Mouse (Mus musculus) granulocyte monocyte progenitor cell, adult 5-6 weeks (primary cell): ENCODE results near the gene Defa35. TPM values are rescaled to one million over a fixed set of nuclear protein-coding genes. Genes with fewer than 3 reads are reported as not detected.
"Not testable (repeated sequence)": the region's sequence is repeated elsewhere in the genome, so short reads cannot be mapped to it uniquely, and the experiment has no call there.

Experiments used
- ATAC-seq: replicated peaks from 2 replicates; pipeline ENCODE4 v1.8.0; 2016; ENCODE audit warnings: mild to moderate bottlenecking, moderate TSS enrichment, inconsistent platforms; ENCODE audit not compliant: poor library complexity, severe bottlenecking
- total RNA-seq, 2 experiments: library from RNA; stranded (forward) in 1 of 2; stranded (reverse) in 1 of 2; fragments of 200-712, 200-1000 nt in 1 of 2; fragments of >200 nt in 1 of 2; fragmentation: Nextera tagmentation in 1 of 2; gene quantifications; 2 replicates each; pipeline ENCODE4 v1.2.3; 2014 to 2017

The Defa35 gene
- not detected in 2 replicates for total RNA-seq (2014; fragmentation: Nextera tagmentation)
- total RNA-seq (2017): not detected in 2 replicates

DNA sequence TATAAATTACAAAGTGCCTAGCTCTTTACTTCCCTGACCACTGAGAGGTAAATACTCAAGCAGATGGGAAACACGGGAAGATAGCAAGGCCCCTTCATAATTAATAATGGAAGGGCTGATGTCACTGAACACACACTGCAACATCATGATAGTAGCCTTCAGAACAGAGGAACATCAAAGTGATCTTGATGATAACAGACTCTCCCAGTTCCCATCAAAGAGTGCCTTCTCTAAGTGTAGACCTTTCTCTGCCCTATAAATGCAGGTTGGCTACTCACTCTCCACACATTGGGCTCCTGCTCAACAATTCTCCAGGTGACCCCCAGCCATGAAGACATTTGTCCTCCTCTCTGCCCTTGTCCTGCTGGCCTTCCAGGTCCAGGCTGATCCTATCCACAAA lies at the start of gene Defa35:
Defa35 (plus strand) TSS at position 301 of the 400 bp plus-strand sequence.
- ATAC-seq: not testable (repeated sequence)

DNA sequence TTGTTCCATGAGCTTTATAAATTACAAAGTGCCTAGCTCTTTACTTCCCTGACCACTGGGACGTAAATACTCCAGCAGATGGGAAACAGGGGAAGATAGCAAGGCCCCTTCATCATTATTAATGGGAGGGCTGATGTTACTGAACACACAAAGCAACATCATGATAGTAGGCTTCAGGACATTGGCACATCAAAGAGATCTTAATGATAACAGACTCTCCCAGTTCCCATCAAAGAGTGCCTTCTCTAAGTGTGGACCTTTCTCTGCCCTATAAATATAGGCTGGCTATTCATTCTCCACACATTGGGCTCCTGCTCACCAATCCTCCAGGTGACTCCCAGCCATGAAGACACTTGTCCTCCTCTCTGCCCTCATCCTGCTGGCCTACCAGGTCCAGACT lies 39.6 kb upstream of the Defa35 start, which contains the start of gene Defa21:
Defa21 (plus strand) TSS at position 301 of the 400 bp plus-strand sequence.
- ATAC-seq: not testable (repeated sequence)

DNA sequence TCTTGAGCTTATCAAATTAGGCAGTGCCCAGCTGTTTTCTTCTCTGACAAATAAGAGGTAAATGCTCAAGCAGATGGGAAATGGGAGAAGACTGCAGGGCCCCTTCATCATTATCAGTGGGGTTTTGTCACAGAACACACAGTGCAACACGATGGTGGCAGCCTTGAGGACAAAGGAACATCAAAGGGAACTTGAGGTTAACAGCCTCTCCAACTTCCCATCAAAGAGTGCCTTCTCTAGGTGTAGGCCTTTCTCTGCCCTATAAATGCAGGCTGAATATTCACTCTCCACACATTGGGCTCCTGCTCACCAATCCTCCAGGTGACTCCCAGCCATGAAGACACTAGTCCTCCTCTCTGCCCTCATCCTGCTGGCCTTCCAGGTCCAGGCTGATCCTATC lies 10.1 kb upstream of the Defa35 start, which contains the start of gene Defa23:
Defa23 (plus strand) TSS at position 301 of the 400 bp plus-strand sequence.
- not testable (repeated sequence) for ATAC-seq

DNA sequence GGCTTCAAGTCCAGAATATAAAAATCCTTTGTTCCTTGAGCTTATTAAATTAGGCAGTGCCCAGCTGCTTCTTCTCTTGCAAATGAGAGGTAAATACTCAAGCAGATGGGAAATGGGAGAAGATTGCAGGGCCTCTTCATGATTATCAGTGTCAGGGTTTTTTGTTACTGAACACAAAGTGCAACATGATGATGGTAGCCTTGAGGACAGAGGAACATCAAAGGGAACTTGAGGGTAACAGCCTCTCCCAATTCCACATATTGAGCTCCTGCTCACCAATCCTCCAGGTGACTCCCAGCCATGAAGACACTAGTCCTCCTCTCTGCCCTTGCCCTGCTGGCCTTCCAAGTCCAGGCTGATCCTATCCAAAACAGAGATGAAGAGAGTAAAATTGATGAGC lies 19.3 kb downstream of the Defa35 start, which contains the start of gene Defa25:
Defa25 (plus strand) TSS at position 301 of the 400 bp plus-strand sequence.
- ATAC-seq: not testable (repeated sequence)

DNA sequence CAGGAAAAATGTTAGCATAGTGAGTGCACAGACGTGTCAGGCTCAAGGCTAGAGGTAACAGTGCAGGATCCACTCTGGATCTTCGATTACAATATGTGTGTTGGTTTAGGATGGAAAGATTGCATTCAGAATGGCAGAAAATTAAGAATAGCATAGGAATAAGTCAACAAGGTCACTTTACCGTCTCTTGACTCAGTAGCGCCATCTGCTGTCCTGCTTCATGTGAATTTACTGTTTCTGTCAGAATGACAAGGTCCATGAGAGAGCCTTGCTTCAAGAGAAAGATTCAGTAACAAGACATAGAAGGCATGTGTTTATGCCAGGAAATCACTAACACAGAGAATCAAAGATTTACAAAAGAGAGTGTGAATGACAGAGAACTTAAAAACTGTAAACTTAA lies 28.3 kb downstream of the Defa35 start:
- ATAC-seq: no peak

DNA sequence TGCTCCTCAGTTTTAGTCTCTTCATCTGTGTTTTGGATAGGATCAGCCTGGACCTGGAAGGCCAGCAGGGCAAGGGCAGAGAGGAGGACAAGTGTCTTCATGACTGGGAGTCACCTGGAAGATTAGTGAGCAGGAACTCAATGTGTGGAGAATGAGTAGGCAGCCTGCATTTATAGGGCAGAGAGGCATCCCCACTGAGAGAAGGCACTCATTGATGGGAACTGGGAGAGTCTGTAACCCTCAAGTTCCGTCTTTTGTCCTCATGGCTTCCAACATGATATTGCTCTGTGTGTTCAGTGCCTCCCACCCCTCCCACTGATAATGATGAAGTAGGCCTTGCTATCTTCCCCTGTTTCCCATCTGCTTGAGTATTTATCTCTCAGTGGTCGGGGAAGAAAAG lies 31.1 kb downstream of the Defa35 start, which contains the start of gene Gm14851:
Gm14851 (minus strand) TSS at position 101 of the 400 bp plus-strand sequence.
- ATAC-seq: not testable (repeated sequence)

Other genes with a start within 250 kb of the Defa35 start
- gene Defb33, start 172.4 kb upstream of the Defa35 start, total RNA-seq (2014; fragmentation: Nextera tagmentation): not detected in 2 replicates
- gene Defb33, start 172.4 kb upstream of the Defa35 start, total RNA-seq (2017): not detected in 2 replicates
- not detected in 2 replicates for gene Gm15056, start 162.4 kb upstream of the Defa35 start, total RNA-seq (2014; fragmentation: Nextera tagmentation)
- not detected in 2 replicates for gene Gm15056, start 162.4 kb upstream of the Defa35 start, total RNA-seq (2017)
- gene Gm6040, start 143.0 kb upstream of the Defa35 start, total RNA-seq (2014; fragmentation: Nextera tagmentation): not detected in 2 replicates
- not detected in 2 replicates for gene Gm6040, start 143.0 kb upstream of the Defa35 start, total RNA-seq (2017)
- gene AY761185, start 120.3 kb upstream of the Defa35 start, total RNA-seq (2014; fragmentation: Nextera tagmentation): not detected in 2 replicates
- not detected in 2 replicates for gene AY761185, start 120.3 kb upstream of the Defa35 start, total RNA-seq (2017)
- not detected in 2 replicates for gene Defa21, start 39.5 kb upstream of the Defa35 start, total RNA-seq (2014; fragmentation: Nextera tagmentation)
- gene Defa21, start 39.5 kb upstream of the Defa35 start, total RNA-seq (2017): not detected in 2 replicates
- gene Defa23, start 10.0 kb upstream of the Defa35 start, total RNA-seq (2014; fragmentation: Nextera tagmentation): not detected in 2 replicates
- not detected in 2 replicates for gene Defa23, start 10.0 kb upstream of the Defa35 start, total RNA-seq (2017)
- gene Defa25, start 19.4 kb downstream of the Defa35 start, total RNA-seq (2014; fragmentation: Nextera tagmentation): not detected in 2 replicates
- gene Defa25, start 19.4 kb downstream of the Defa35 start, total RNA-seq (2017): not detected in 2 replicates
- not detected in 2 replicates for gene Gm14851, start 31.0 kb downstream of the Defa35 start, total RNA-seq (2014; fragmentation: Nextera tagmentation)
- gene Gm14851, start 31.0 kb downstream of the Defa35 start, total RNA-seq (2017): not detected in 2 replicates
- not detected in 2 replicates for gene Defa30, start 69.6 kb downstream of the Defa35 start, total RNA-seq (2014; fragmentation: Nextera tagmentation)
- gene Defa30, start 69.6 kb downstream of the Defa35 start, total RNA-seq (2017): not detected in 2 replicates
- gene Defa22, start 97.2 kb downstream of the Defa35 start, total RNA-seq (2014; fragmentation: Nextera tagmentation): not detected in 2 replicates
- gene Defa22, start 97.2 kb downstream of the Defa35 start, total RNA-seq (2017): not detected in 2 replicates
- gene Defa31, start 126.6 kb downstream of the Defa35 start, total RNA-seq (2014; fragmentation: Nextera tagmentation): not detected in 2 replicates
- not detected in 2 replicates for gene Defa31, start 126.6 kb downstream of the Defa35 start, total RNA-seq (2017)
- not detected in 2 replicates for gene Gm15293, start 136.5 kb downstream of the Defa35 start, total RNA-seq (2014; fragmentation: Nextera tagmentation)
- not detected in 2 replicates for gene Gm15293, start 136.5 kb downstream of the Defa35 start, total RNA-seq (2017)
- gene Gm15292, start 184.7 kb downstream of the Defa35 start, total RNA-seq (2014; fragmentation: Nextera tagmentation): not detected in 2 replicates
- gene Gm15292, start 184.7 kb downstream of the Defa35 start, total RNA-seq (2017): not detected in 2 replicates